Mouse (Mus musculus) stomach, embryonic 15.5 days (tissue): ENCODE measurements around the gene Atp2a2. TPM values are rescaled to one million over a fixed set of nuclear protein-coding genes. Genes with fewer than 3 reads are reported as not detected.
A peak's percentile ranks its signal among the peaks of the same experiment; 100 is the strongest.
"Not testable (repeated sequence)": the region's sequence is repeated elsewhere in the genome, so short reads cannot be mapped to it uniquely, and the experiment has no call there.

Source experiments
- ATAC-seq: fragments of 200-750 bp; cut with Nextera tagmentation; 2 replicates; pipeline ENCODE4 v1.8.0; 2017; ENCODE audit warnings: low read depth, moderate number of reproducible peaks, moderate TSS enrichment; ENCODE audit not compliant: insufficient read depth, low FRiP score
- H3K27ac ChIP-seq: fragments of 300-500 bp; sonication (generic); 2 replicates; pipeline ENCODE4 v1.5.1; 2015; ENCODE audit warnings: mild to moderate bottlenecking, inconsistent platforms
- H3K27me3 ChIP-seq: fragments of 300-500 bp; sonication (generic); replicated peaks from 2 replicates; pipeline ENCODE4 v1.6.1; 2015; ENCODE audit warnings: inconsistent platforms
- H3K36me3 ChIP-seq: fragments of 300-500 bp; sonication (generic); 2 replicates; pipeline ENCODE4 v1.6.1; 2015; ENCODE audit warnings: inconsistent platforms
- H3K4me1 ChIP-seq: fragments of 300-500 bp; sonication (generic); 2 replicates; pipeline ENCODE4 v1.6.1; 2015; ENCODE audit warnings: inconsistent platforms
- H3K4me2 ChIP-seq: fragments of 300-500 bp; sonication (generic); 2 replicates; pipeline ENCODE4 v1.6.1; 2015; ENCODE audit warnings: mild to moderate bottlenecking, inconsistent platforms
- H3K4me3 ChIP-seq: fragments of 300-500 bp; sonication (generic); replicated peaks from 2 replicates; pipeline ENCODE4 v1.5.1; 2015; ENCODE audit warnings: inconsistent platforms
- H3K9ac ChIP-seq: fragments of 300-500 bp; sonication (generic); 2 replicates; pipeline ENCODE4 v1.6.1; 2015; ENCODE audit warnings: inconsistent platforms
- H3K9me3 ChIP-seq: fragments of 300-500 bp; sonication (generic); 2 replicates; pipeline ENCODE4 v1.6.1; 2016; ENCODE audit warnings: inconsistent platforms
- WGBS: fragments of 180-500 bp; shearing (Covaris S2); methylation state at CpG from one replicate; pipeline ENCODE4 v1.1.7; 2015; 5-methylcytosine and 5-hydroxymethylcytosine counted together
- polyA plus RNA-seq: library from polyadenylated mRNA; unstranded; fragments of >200 nt; fragmentation: Nextera tagmentation; extraction: Ambion mirVana; gene quantifications from 2 replicates; pipeline ENCODE4 v1.2.1, GENCODE M21; 2015

Gene Atp2a2
- polyA plus RNA-seq, 1 experiment from 2014 or later = 33.5 TPM

- Histone ChIP-seq H3K9me3 (no peaks in the 10 kb centered on the region), H3K27ac (no peak overlapping the region), H3K27me3 (no peaks in the 10 kb centered on the region), H3K4me3 (no peak overlapping the region), H3K4me1 (no peaks in the 10 kb centered on the region), H3K4me2 (no peak overlapping the region), H3K36me3 (peaks cover 79% of the 10 kb centered on the region), H3K9ac (no peak overlapping the region)
- 90% methylated on average over 4 of the region's 4 CpGs for WGBS
- no peak for ATAC-seq
These were observed 44.0 kb downstream of the Atp2a2 start for GRCm38 (mm10) chr5:122458066-122458465.

- H3K9ac ChIP-seq, H3K4me1 ChIP-seq, H3K4me2 ChIP-seq, H3K27ac ChIP-seq, H3K9me3 ChIP-seq, H3K27me3 ChIP-seq, H3K4me3 ChIP-seq, ATAC-seq: not testable (repeated sequence)
- WGBS = 86% methylated on average over 9 of the region's 9 CpGs
- H3K36me3 ChIP-seq = peaks cover 75% of the 10 kb centered on the region
These were observed 45.0 kb downstream of the Atp2a2 start for GRCm38 (mm10) chr5:122457054-122457453.

- Histone ChIP-seq H3K27ac (no peak overlapping the region), H3K9me3 (no peaks in the 10 kb centered on the region), H3K9ac (no peak overlapping the region), H3K4me2 (no peak overlapping the region), H3K4me1 (no peaks in the 10 kb centered on the region), H3K36me3 (peaks cover 64% of the 10 kb centered on the region), H3K4me3 (no peak overlapping the region), H3K27me3 (no peaks in the 10 kb centered on the region)
- no peak for ATAC-seq
- WGBS = 75% methylated on average over 3 of the region's 3 CpGs
These were observed 46.4 kb downstream of the Atp2a2 start for GRCm38 (mm10) chr5:122455584-122455983.

- Histone ChIP-seq H3K27ac (no peak overlapping the region), H3K4me1 (no peaks in the 10 kb centered on the region), H3K27me3 (no peaks in the 10 kb centered on the region), H3K9me3 (no peaks in the 10 kb centered on the region), H3K9ac (no peak overlapping the region), H3K4me2 (no peak overlapping the region), H3K36me3 (peaks cover 57% of the 10 kb centered on the region), H3K4me3 (no peak overlapping the region)
- no peak for ATAC-seq
- 91% methylated on average over 3 of the region's 3 CpGs for WGBS
These were observed 47.1 kb downstream of the Atp2a2 start for GRCm38 (mm10) chr5:122454883-122455282.

GRCm38 (mm10) chr5:122454442-122454841, 47.6 kb downstream of the Atp2a2 start:
- Histone ChIP-seq H3K9ac (no peak overlapping the region), H3K4me1 (no peaks in the 10 kb centered on the region), H3K36me3 (peaks cover 53% of the 10 kb centered on the region), H3K27ac (0 out of 2 replicates have a peak overlapping the region, but pooled peaks have one; percentile 17), H3K9me3 (no peaks in the 10 kb centered on the region), H3K4me3 (no peak overlapping the region), H3K4me2 (no peak overlapping the region), H3K27me3 (no peaks in the 10 kb centered on the region)
- WGBS = 98% methylated on average over 4 of the region's 4 CpGs
- no peak for ATAC-seq

GRCm38 (mm10) chr5:122453188-122453587, 48.8 kb downstream of the Atp2a2 start:
- Histone ChIP-seq H3K27me3 (no peaks in the 10 kb centered on the region), H3K36me3 (peaks cover 40% of the 10 kb centered on the region), H3K9ac (no peak overlapping the region), H3K4me3 (no peak overlapping the region), H3K4me2 (no peak overlapping the region), H3K9me3 (no peaks in the 10 kb centered on the region), H3K27ac (0 out of 2 replicates have a peak overlapping the region, but pooled peaks have one; percentile 6), H3K4me1 (no peaks in the 10 kb centered on the region)
- no peak for ATAC-seq
- 77% methylated on average over 6 of the region's 6 CpGs for WGBS

GRCm38 (mm10) chr5:122452194-122452593, 49.8 kb downstream of the Atp2a2 start:
- Histone ChIP-seq H3K9ac (no peak overlapping the region), H3K9me3 (no peaks in the 10 kb centered on the region), H3K27me3 (no peaks in the 10 kb centered on the region), H3K4me3 (no peak overlapping the region), H3K4me1 (no peaks in the 10 kb centered on the region), H3K36me3 (peaks cover 31% of the 10 kb centered on the region), H3K4me2 (no peak overlapping the region), H3K27ac (no peak overlapping the region)
- WGBS = 81% methylated on average over 7 of the region's 7 CpGs
- no peak for ATAC-seq

GRCm38 (mm10) chr5:122451324-122451723, 50.7 kb downstream of the Atp2a2 start:
- Histone ChIP-seq H3K9ac (no peak overlapping the region), H3K4me1 (no peaks in the 10 kb centered on the region), H3K4me2 (no peak overlapping the region), H3K27ac (no peak overlapping the region), H3K27me3 (no peaks in the 10 kb centered on the region), H3K36me3 (peaks cover 34% of the 10 kb centered on the region), H3K4me3 (no peak overlapping the region), H3K9me3 (no peaks in the 10 kb centered on the region)
- no peak for ATAC-seq
- WGBS = 85% methylated on average over 5 of the region's 5 CpGs

GRCm38 (mm10) chr5:122450913-122451317, 51.1 kb downstream of the Atp2a2 start:
- ATAC-seq = no peak
- no peaks in the 10 kb centered on the region for H3K27me3 ChIP-seq
- no peaks in the 10 kb centered on the region for H3K4me1 ChIP-seq
- H3K9ac ChIP-seq = no peak overlapping the region
- H3K27ac ChIP-seq = no peak overlapping the region
- peaks cover 37% of the 10 kb centered on the region for H3K36me3 ChIP-seq
- no peaks in the 10 kb centered on the region for H3K9me3 ChIP-seq
- no peak overlapping the region for H3K4me2 ChIP-seq
- WGBS = 59% methylated on average over 5 of the region's 5 CpGs
- no peak overlapping the region for H3K4me3 ChIP-seq

GRCm38 (mm10) chr5:122449946-122450345, 52.1 kb downstream of the Atp2a2 start:
- Histone ChIP-seq H3K9ac (no peak overlapping the region), H3K36me3 (peaks cover 32% of the 10 kb centered on the region), H3K4me2 (no peak overlapping the region), H3K27ac (no peak overlapping the region), H3K4me1 (no peaks in the 10 kb centered on the region), H3K9me3 (no peaks in the 10 kb centered on the region), H3K27me3 (no peaks in the 10 kb centered on the region), H3K4me3 (no peak overlapping the region)
- no peak for ATAC-seq
- 61% methylated on average over 7 of the region's 7 CpGs for WGBS

GRCm38 (mm10) chr5:122448869-122449268, 53.2 kb downstream of the Atp2a2 start:
- WGBS = 75% methylated on average over 5 of the region's 5 CpGs
- no peak overlapping the region for H3K27ac ChIP-seq
- H3K4me3 ChIP-seq = no peak overlapping the region
- H3K9me3 ChIP-seq = no peaks in the 10 kb centered on the region
- H3K4me2 ChIP-seq = no peak overlapping the region
- peaks cover 30% of the 10 kb centered on the region for H3K36me3 ChIP-seq
- H3K4me1 ChIP-seq = no peaks in the 10 kb centered on the region
- H3K9ac ChIP-seq = no peak overlapping the region
- no peaks in the 10 kb centered on the region for H3K27me3 ChIP-seq
- no peak for ATAC-seq

- peaks cover 28% of the 10 kb centered on the region for H3K36me3 ChIP-seq
- no peaks in the 10 kb centered on the region for H3K9me3 ChIP-seq
- H3K4me1 ChIP-seq = no peaks in the 10 kb centered on the region
- no peak overlapping the region for H3K4me3 ChIP-seq
- ATAC-seq = no peak
- WGBS = 77% methylated on average over 8 of the region's 8 CpGs
- no peaks in the 10 kb centered on the region for H3K27me3 ChIP-seq
- no peak overlapping the region for H3K27ac ChIP-seq
- H3K4me2 ChIP-seq = no peak overlapping the region
- no peak overlapping the region for H3K9ac ChIP-seq
These were observed 54.2 kb downstream of the Atp2a2 start for GRCm38 (mm10) chr5:122447857-122448256.

GRCm38 (mm10) chr5:122445051-122445610, 56.9 kb downstream of the Atp2a2 start:
- Histone ChIP-seq H3K9me3 (no peaks in the 10 kb centered on the region), H3K27ac (no peak overlapping the region), H3K36me3 (peaks cover 53% of the 10 kb centered on the region), H3K27me3 (no peaks in the 10 kb centered on the region), H3K4me1 (no peaks in the 10 kb centered on the region), H3K4me3 (no peak overlapping the region), H3K4me2 (no peak overlapping the region), H3K9ac (no peak overlapping the region)
- WGBS = 91% methylated on average over 11 of the region's 11 CpGs
- no peak for ATAC-seq
